Mouse (Mus musculus) megakaryocyte, embryonic 14.5 days (primary cell): ENCODE results near the gene Zfp719.

Experiments
- FLI1 ChIP-seq: IDR thresholded peaks from 2 replicates; pipeline ENCODE4 v1.6.1; 2012; ENCODE audit warnings: low read length, inconsistent platforms, mixed read lengths
- GATA1 ChIP-seq: IDR thresholded peaks from 3 replicates; pipeline ENCODE4 v1.6.1; 2012; ENCODE audit warnings: mixed read lengths, low read length, inconsistent platforms, borderline replicate concordance

GRCm38 (mm10) chr7:43634500-43634899 is 55.1 kb downstream of the Zfp719 start, which contains the start of gene Ceacam18:
- TF ChIP-seq FLI1 (no peak), GATA1 (no peak)
